Mouse (Mus musculus) liver, adult (tissue): ENCODE data around the gene Nfia.

Experiments
- GATA4 ChIP-seq: IDR thresholded peaks from 2 replicates; pipeline ENCODE4 v1.6.1; 2014; ENCODE audit warnings: mild to moderate bottlenecking, low read length; ENCODE audit not compliant: insufficient replicate concordance

Gene Nfia

GRCm38 (mm10) chr4:97908576-97909147 lies 136.1 kb downstream of the Nfia start:
- peak; percentile 72 for TF ChIP-seq GATA4

GRCm38 (mm10) chr4:97910115-97910776 lies 137.7 kb downstream of the Nfia start:
- no peak for TF ChIP-seq GATA4

GRCm38 (mm10) chr4:97910777-97911580 lies 138.4 kb downstream of the Nfia start:
- TF ChIP-seq GATA4, result peak; percentile 55; the same call in 1 of the 2 replicates

DNA sequence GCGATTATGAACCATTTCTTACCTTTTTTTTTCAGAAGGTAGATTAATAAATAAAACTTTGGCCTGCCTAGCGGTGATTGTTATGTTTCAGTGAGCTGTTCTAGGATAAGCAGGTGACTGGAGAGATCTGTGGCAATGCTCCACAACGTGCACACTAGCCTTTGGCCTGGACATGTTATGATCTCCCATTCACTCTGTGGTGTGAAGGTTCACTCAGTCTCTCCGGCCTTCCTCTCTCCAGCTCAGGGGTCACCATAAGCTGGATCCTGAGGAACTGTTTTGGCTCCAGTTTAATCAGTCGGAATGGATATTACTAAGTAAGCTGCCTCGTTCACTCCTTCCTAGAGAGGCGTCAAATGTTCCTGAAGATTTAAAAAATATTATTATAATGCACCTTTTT lies 139.2 kb downstream of the Nfia start:
- TF ChIP-seq GATA4, result no peak

- TF ChIP-seq GATA4, result no peak
Measured at GRCm38 (mm10) chr4:97912155-97912554, 139.6 kb downstream of the Nfia start.

DNA sequence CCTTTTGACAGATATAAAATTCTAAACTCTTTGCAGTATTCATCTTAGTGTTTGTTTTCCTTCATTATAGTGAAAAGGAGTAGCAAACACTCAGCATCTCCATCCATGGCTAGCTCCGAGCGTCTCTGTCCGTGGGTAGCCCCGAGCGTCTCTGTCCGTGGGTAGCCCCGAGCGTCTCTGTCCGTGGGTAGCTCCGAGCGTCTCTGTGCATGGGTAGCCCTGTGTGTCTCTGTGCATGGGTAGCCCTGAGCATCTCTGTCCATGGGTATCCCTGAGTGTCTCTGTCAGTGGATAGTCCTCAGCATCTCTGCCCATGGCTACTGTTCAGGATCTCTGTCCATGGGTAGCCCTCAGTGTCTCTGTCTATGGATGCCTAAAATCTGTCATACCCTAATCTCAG lies 140.0 kb downstream of the Nfia start:
- TF ChIP-seq GATA4, result no peak

- no peak for TF ChIP-seq GATA4
Measured at GRCm38 (mm10) chr4:97914348-97914747, 141.8 kb downstream of the Nfia start.

GRCm38 (mm10) chr4:97914761-97915160 lies 142.2 kb downstream of the Nfia start:
- no peak for TF ChIP-seq GATA4

- TF ChIP-seq GATA4, result no peak
Measured at GRCm38 (mm10) chr4:97917568-97917967, 145.0 kb downstream of the Nfia start.

DNA sequence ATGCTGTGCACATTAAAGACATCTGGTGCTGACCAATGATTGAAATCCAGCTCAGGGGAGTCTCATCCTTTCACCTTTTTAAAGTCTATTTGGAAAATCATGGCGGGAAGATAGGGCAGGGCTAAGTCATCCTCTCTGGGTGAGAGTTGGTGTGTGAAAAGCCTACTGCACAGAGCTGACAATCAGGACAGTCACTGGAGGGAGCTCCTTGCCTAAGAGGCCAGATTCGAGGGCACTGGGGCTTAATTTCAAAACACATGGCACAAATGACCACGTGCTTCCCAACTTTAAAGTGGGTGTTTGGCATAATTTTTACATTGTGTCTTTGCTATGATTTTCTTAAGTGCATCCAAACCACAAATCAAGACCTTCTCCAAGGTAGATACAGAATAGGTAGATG lies 146.1 kb downstream of the Nfia start:
- TF ChIP-seq GATA4, result no peak

GRCm38 (mm10) chr4:97919773-97920172 lies 147.2 kb downstream of the Nfia start:
- no peak for TF ChIP-seq GATA4

DNA sequence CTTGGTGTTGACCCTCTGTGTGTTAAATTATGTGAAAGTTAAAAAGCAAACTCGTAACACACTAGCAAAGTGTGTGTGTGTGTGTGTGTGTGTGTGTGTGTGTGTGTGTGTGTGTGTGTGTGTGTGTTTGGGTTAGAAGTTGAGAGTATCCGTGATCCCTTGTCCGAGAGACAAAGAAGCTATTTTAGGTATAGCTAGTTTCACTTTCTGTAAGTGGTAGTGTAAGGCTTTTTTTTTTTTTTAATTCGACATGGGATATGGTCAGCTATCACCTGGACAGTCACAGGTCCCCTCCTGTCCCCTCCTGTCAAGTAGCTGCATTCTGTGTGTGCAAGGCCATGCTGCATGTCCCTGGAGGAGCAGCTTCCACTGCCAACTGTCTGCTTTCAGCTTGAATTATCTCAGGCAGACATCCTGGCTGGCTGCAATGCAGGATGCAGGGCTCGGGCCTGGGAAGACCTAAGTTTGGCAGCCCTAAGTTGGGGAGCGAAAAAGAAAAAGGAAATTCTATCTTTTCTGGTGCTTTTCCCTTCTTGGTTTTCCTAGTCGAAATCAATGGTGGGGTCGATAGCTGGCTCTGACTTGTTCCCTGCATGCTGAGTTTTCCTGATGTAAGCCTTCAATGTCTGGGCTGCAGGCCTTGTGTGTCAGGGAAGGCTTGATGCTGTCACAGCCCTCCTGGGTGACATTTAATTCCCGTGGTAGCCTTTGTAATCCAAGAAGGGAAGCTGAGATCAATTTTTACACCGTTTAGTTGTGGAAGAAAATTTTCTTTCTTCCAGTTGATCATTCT lies 147.9 kb downstream of the Nfia start:
- TF ChIP-seq GATA4, result peak; percentile 58; the same call in 1 of the 2 replicates

GRCm38 (mm10) chr4:97921682-97922081 lies 149.1 kb downstream of the Nfia start:
- TF ChIP-seq GATA4, result no peak

DNA sequence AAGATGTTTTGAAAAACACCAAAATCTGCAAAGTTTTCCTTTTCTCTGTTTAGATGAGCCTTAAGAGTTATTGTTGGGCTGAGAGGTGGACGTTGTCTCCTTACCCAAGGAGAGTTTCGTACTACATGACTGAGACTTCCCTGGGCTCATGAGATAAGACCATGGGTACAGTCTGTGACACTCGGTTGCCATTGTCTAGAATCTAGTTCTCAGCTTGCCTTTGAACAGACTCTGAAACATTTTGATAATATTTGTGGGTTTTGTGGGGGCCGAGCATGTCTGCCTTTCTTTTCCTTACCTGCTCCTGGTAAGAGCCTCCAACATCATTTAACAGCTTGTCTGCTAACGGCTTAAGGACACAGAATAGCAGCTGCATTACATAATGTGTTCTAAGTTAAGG lies 150.7 kb downstream of the Nfia start:
- TF ChIP-seq GATA4, result no peak

GRCm38 (mm10) chr4:97923876-97924316 lies 151.4 kb downstream of the Nfia start:
- TF ChIP-seq GATA4, result peak; percentile 58
